Mouse (Mus musculus): Measurements from ENCODE around the gene Dach1. TPM values are rescaled to one million over a fixed set of nuclear protein-coding genes. Genes with fewer than 3 reads are reported as not detected.

Dach1 gene
- polyA plus RNA-seq, 1 experiment from 2014 or later = 11.4 TPM

DNA sequence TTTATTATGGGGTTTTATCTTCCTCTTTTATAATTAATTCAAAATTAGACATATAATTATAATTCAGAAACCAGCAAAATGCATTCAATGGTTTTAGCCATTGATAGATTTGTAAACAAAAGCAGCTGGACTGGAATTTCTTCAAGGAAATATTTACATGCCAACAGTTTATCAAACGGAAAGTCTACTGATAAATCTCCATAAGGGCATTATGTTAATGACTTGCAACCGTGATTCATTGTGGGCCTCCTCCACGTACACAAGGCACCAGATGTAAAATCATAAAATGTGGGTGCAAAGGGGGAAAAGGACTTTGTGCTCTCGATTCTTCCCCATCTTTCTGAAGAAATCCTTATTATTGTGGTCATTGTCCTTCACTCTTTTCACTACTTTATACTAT lies 426.8 kb downstream of the Dach1 start:
- no peak for DNase-seq (ENCODE audit: low spot score)
- 83% methylated on average over 4 of the region's 4 CpGs for WGBS

More for the DNA sequence above, 426.8 kb downstream of the Dach1 start:
- Histone ChIP-seq H3K4me1 (no peaks in the 10 kb centered on the region), H3K27me3 (ENCODE audit: low read depth, poor library complexity, severe bottlenecking) (no peaks in the 10 kb centered on the region), H3K4me3 (no peak overlapping the region), H3K36me3 (no peaks in the 10 kb centered on the region), H3K9me3 (replicated peaks) (no peaks in the 10 kb centered on the region), H3K27ac (no peak overlapping the region)

Measured in limb, embryonic 10.5 days (tissue).